Mouse (Mus musculus) heart, adult 18-20 months (tissue): ENCODE results near the gene Zfp157. TPM values are rescaled to one million over a fixed set of nuclear protein-coding genes. Genes with fewer than 3 reads are reported as not detected.
"Not testable (repeated sequence)": the region's sequence is repeated elsewhere in the genome, so short reads cannot be mapped to it uniquely, and the experiment has no call there.

Experiments
- DNase-seq, 2 experiments: peaks; one replicate each; pipeline ENCODE4 v3.0.0; 2021 to 2022; ENCODE audit warnings: mixed read lengths in 1 of 2
- long read RNA-seq, 2 experiments: library from polyadenylated mRNA; stranded (forward); transcript quantifications; one replicate each; pipeline ENCODE4 v2.0.0; 2021
- total RNA-seq, 2 experiments: library from RNA; stranded (reverse); gene quantifications; 2 replicates each; pipeline ENCODE4 v1.2.3; 2021

Gene Zfp157
- total RNA-seq, result 1 to 10 TPM; 4.3 TPM
- long read RNA-seq, experiment 1, full-length matches to known transcripts, result 3 of 4 reads
- long read RNA-seq, experiment 1, partial matches to known transcripts, result 0 of 4 reads
- long read RNA-seq, experiment 1, other reads (novel, unspliced or antisense), result 1 of 4 reads
- long read RNA-seq, experiment 2, partial matches to known transcripts, result 0 of 1 reads
- long read RNA-seq, experiment 2, other reads (novel, unspliced or antisense), result 1 of 1 reads

DNA sequence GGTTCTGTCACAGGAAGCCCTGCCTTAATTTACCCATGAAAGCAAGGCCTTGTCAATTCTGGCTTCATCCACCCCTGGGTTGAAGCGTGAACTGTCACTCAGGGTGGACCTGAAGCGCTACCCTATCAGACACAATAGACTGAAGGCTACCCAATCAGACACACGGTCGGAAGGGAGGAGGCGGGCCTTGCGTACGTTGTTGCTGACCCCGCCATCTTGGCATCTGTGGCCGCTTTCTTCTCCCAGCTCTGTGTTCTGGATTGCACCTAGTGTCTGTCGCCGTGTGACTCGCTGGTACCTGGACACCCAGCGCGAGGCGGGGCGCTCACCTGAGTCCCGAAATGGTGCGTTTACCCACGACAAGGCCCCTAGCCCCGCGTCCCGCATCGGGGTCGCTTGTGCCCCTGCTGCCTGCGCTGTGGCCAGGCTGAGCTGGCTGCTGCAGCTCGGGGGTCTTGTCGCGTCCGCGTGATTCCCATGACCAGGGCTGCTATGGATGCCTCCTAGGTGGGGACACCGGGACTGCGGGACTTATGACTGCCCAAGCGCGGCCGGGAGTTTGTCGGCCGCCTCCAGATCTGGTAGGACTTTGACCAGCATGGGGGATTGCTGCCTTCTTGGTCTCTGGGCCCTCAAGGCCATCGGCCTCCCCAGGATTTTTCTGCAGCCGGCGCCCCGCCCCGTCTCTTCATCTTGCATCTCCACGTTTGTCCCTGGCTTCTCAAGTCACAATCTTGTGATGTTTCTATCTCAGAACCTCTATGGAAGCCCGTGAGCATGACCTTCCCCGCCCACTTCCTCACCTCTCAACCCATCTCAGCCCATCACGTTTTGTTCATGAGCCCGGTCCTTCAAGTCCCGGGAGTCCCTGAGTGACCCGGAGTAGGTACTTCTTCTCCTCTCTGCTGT lies at the start of gene Zfp157:
TSS of gene Zfp157 (plus strand) at position 183 of the 909 bp plus-strand sequence.
- DNase-seq, result peak; percentile 91 to 94

DNA sequence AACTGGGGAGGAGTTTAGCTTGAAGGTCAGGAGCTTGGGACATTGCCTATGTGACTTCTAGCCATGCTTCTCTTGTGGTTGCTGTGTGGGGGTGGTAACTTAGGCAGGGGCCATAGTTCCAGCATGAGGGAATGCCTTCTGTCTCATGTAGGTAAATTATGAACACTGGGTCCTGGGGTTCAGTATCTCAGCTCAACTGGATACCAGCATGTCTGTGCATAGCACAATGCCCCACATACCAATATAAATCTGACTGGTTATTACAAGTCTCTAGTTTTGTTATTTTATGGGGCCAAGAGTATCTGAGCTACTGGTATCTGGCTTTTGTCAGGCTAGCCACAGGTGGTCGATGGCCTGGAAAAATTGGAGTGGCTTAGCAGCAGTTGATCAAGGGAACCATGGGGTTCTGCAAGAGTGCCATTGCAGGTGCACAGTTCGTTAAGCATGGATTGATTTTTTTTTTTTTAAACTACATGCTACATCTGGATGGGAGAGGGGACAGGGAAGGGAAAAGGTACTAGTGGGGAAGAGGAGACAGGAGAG lies 43.4 kb upstream of the Zfp157 start:
- DNase-seq, result no peak

DNA sequence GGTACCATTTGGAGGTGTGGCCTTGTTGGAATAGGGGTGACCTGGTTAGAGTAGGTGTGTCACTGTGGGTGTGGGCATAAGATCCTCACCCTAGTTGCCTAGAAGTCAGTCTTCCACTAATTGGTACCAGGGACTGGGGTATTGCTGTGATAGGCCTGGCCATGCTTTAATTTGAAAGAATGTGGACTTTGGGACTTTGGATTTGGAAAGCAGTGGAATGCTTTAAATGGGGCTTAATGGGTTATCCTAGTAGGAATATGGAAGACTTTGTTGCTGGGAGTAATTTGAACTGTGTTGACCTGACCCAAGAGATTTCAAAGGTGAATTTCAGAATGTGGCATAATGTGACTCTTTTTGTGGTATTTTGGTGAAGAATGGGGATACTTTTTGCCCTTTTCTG lies 40.8 kb upstream of the Zfp157 start:
- DNase-seq, result not testable (repeated sequence)

DNA sequence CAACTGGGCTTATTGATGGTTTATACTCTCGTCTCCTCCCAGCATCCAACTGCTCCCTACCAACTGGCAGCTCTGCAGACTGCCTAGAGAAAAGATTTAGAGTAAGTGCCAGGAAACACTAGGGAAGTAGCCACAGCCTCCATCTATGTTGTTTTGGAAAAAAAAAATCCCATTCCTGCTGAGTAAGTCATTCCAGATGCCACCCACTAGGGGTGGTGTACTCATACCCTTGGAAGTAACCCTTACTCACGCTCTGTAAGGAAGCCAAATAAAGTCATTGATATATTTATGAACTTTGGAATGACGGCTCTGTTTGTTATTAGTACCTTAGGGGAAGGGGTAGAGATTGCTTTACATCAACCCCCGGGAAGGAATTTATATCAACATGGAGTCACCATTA lies 17.1 kb downstream of the Zfp157 start:
- DNase-seq, result no peak

DNA sequence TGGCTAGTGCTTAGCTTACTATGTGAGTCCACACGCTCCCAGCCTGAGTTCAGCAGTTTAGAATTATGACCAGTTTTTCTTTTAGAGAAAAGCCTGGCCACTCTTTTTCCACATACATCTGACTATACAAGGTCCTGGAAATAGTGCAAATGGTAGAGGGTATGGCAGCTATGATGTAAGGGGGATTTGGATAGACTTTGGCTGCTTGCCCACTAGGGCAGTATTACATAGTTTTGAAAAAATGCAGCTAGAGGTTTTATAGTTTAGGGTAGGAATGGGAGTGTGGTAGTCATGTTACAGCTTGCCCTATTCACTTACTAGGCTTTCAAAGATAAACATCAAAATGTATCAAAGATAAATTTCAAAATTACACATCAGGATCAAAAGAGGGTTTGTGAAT lies 17.8 kb downstream of the Zfp157 start:
- no peak for DNase-seq

DNA sequence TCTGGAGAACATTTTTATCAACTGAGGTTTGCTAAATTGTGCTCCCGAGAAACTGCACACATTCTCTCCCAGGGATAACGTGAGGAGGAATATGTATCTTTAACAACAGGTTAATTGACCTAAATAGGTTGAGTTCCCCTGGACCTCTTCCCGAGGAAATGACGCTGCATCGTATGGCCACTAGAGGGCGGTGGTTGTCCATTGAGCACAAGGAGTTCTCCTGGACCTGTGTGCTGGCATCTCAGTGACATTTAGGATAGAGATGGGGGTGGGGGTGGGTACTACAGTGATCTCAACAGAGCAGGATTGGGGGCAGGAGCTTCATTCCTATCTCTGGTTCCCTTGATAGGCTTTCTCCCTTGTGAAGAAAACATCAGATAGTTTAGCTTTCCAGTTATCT lies 32.3 kb downstream of the Zfp157 start:
- peak; percentile 20 to 66 for DNase-seq

DNA sequence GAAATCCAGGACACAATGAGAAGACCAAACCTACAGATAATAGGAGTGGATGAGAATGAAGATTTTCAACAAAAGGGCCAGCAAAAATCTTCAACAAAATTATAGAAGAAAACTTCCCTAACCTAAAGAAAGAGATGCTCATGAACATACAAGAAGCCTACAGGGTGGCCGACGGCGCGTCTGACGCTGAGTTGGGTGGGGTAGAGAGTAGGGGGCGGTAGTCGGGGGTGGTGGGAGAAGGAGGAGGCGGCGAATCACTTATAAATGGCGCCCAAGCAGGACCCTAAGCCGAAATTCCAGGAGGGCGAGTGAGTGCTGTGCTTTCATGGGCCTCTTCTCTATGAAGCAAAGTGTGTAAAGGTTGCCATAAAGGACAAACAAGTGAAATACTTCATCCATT lies 63.3 kb downstream of the Zfp157 start:
- DNase-seq, result not testable (repeated sequence)

Other genes starting within 250 kb of the Zfp157 start
- 1 to 10 TPM; 1.9 to 2.8 TPM for gene Mblac1, start 247.2 kb upstream of the Zfp157 start, total RNA-seq
- under 1 TPM; 0.47 to 0.57 TPM for gene Nxpe5, start 215.6 kb upstream of the Zfp157 start, total RNA-seq
- gene Lamtor4, start 186.0 kb upstream of the Zfp157 start, total RNA-seq, result 10 to 100 TPM; 58.7 to 64.6 TPM
- gene BC037034, start 177.4 kb upstream of the Zfp157 start, total RNA-seq, result 1 to 10 TPM; 3.2 to 4.2 TPM
- gene Gal3st4, start 168.6 kb upstream of the Zfp157 start, total RNA-seq, result under 1 TPM; 0.15 to 0.32 TPM
- not detected for gene Gm43720, start 161.5 kb upstream of the Zfp157 start, total RNA-seq
- gene Gpc2, start 161.5 kb upstream of the Zfp157 start, total RNA-seq, result under 1 TPM in 1 of 2 experiments, not detected in 1; 0.15 TPM
- not detected for gene Stag3, start 161.2 kb upstream of the Zfp157 start, total RNA-seq
- gene Pvrig, start 99.5 kb upstream of the Zfp157 start, total RNA-seq, result not detected
- gene 1700123K08Rik, start 123.2 kb downstream of the Zfp157 start, total RNA-seq, result not detected
- 10 to 100 TPM; 18.0 to 20.3 TPM for gene Zfp68, start 178.3 kb downstream of the Zfp157 start, total RNA-seq
- gene A430033K04Rik, start 181.4 kb downstream of the Zfp157 start, total RNA-seq, result 1 to 10 TPM; 3.5 to 3.8 TPM